Mouse (Mus musculus): ENCODE results near the gene Hdc. TPM values are rescaled to one million over a fixed set of nuclear protein-coding genes. Genes with fewer than 3 reads are reported as not detected.

The Hdc gene
- polyA plus RNA-seq, 1 experiment from 2014 or later = 16.2 TPM

DNA sequence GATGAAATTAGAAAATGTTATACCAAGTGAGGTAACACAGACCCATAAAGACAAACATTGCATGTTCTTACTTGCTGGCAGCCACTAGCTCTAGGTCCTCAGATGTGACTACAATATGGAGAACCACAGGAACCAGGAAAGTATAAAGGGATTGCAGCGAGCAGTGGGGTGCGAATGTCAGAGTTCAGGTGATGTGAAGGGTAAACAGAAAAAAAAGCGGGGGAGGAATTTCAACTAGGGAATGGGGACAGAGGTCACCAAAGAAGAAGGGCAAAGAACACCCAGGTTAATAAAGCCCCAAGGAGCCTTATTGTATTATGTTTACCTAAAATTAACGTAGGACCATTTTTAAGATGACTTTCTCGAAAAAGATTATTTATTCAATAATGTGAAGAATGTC lies 73.8 kb downstream of the Hdc start:
- H3K4me3 ChIP-seq (replicated peaks) = no peak overlapping the region
- 52% methylated on average over 5 of the region's 5 CpGs for WGBS
- H3K4me1 ChIP-seq = no peaks in the 10 kb centered on the region
- H3K9me3 ChIP-seq = no peaks in the 10 kb centered on the region
- H3K9ac ChIP-seq = no peak overlapping the region
- H3K4me2 ChIP-seq = no peak overlapping the region
- H3K27ac ChIP-seq = no peak overlapping the region
- H3K27me3 ChIP-seq (replicated peaks) = no peaks in the 10 kb centered on the region
- no peaks in the 10 kb centered on the region for H3K36me3 ChIP-seq
- ATAC-seq (ENCODE audit: insufficient read depth, low FRiP score, low read depth) = no peak

Other genes with a start within 250 kb of the Hdc start
- 0.95 and 1.3 TPM in 2 replicates for gene Atp8b4, start 118.6 kb downstream of the Hdc start, polyA plus RNA-seq (2015; fragmentation: Nextera tagmentation; extraction: Ambion mirVana)
- gene Slc27a2, start 66.9 kb downstream of the Hdc start, polyA plus RNA-seq (2015; fragmentation: Nextera tagmentation; extraction: Ambion mirVana) = 3.9 and 8.3 TPM in 2 replicates
- 39.9 and 41.1 TPM in 2 replicates for gene Gabpb1, start 57.0 kb upstream of the Hdc start, polyA plus RNA-seq (2015; fragmentation: Nextera tagmentation; extraction: Ambion mirVana)
- gene Usp8, start 88.0 kb upstream of the Hdc start, polyA plus RNA-seq (2015; fragmentation: Nextera tagmentation; extraction: Ambion mirVana) = 37.7 and 37.9 TPM in 2 replicates
- gene Usp50, start 164.2 kb upstream of the Hdc start, polyA plus RNA-seq (2015; fragmentation: Nextera tagmentation; extraction: Ambion mirVana) = 2.2 and 2.9 TPM in 2 replicates

Data from stomach, embryonic 15.5 days (tissue).